14 mouse cellular contexts compared by ENCODE assay signal in genomic region chr19:59330816-59331225, GRCm38 (mm10).
"Had no signal": no experiment of that assay in that cellular context is flagged by ENCODE, and none has a peak within 500 bp of the region (broad histone marks: within the 10 kb centered on the region; RNA-seq: fewer than 3 reads in every experiment).

No protein-coding gene starts in this region.

- ATAC-seq: inflammation-experienced regulatory T-cells, adult 6 months; intestine, postnatal 0 days had no signal

- H3K4me3 ChIP-seq: limb, embryonic 13.5 days; megakaryocyte, embryonic 14.5 days; midbrain, embryonic 12.5 days; neural tube, embryonic 15.5 days had no signal

- H3K27ac ChIP-seq: limb, embryonic 13.5 days; midbrain, embryonic 12.5 days; neural tube, embryonic 15.5 days; stomach, postnatal 0 days had no signal

- DNase-seq: kidney, adult 8-10 months; kidney, postnatal 25 days; left cerebral cortex, postnatal 4 days; lung, adult 18-20 months; lung, postnatal 36 days; thymus, adult 18-20 months; thymus, postnatal 25 days had no signal

- H3K27me3 ChIP-seq: limb, embryonic 13.5 days; megakaryocyte, embryonic 14.5 days; midbrain, embryonic 12.5 days; neural tube, embryonic 15.5 days had no signal

- H3K36me3 ChIP-seq: midbrain, embryonic 12.5 days; neural tube, embryonic 15.5 days had no signal

- H3K9ac ChIP-seq: limb, embryonic 13.5 days; midbrain, embryonic 12.5 days; neural tube, embryonic 15.5 days had no signal

- H3K4me2 ChIP-seq: limb, embryonic 13.5 days; midbrain, embryonic 12.5 days; neural tube, embryonic 15.5 days had no signal

- H3K9me3 ChIP-seq: limb, embryonic 13.5 days; megakaryocyte, embryonic 14.5 days; midbrain, embryonic 12.5 days; neural tube, embryonic 15.5 days had no signal

- H3K4me1 ChIP-seq: limb, embryonic 13.5 days; midbrain, embryonic 12.5 days; neural tube, embryonic 15.5 days had no signal
